Mouse (Mus musculus): ENCODE data around the gene Rspo3.

DNA sequence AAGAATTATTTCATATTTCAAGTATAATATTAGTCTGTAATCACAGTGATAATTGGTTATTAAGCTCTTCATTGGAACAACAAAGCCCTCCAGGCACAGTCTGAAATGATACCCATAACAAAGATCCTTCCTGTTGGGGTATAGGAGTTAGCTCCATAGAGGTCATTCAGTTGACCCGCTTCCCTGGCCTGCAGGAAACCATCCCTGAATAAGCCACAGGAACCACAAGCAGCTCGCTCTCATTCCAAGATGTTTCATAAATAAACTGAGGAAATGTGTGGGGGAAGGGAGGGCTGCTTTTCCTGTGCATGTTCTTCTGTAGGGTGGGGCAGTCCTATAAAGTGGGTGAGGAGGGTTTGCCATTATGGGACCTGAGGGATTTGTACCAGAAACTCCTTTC is 27.5 kb downstream of the Rspo3 start:
- no peak for TF ChIP-seq GATA1 (IDR thresholded peaks at IDR 0.05; ENCODE audit: low read length)
- no peak for TF ChIP-seq TAL1 (IDR thresholded peaks at IDR 0.05; ENCODE audit: low read length)

Data from erythroblast, embryonic 14.5 days (primary cell).